Mouse (Mus musculus): ENCODE measurements around the gene Creld2.

DNA sequence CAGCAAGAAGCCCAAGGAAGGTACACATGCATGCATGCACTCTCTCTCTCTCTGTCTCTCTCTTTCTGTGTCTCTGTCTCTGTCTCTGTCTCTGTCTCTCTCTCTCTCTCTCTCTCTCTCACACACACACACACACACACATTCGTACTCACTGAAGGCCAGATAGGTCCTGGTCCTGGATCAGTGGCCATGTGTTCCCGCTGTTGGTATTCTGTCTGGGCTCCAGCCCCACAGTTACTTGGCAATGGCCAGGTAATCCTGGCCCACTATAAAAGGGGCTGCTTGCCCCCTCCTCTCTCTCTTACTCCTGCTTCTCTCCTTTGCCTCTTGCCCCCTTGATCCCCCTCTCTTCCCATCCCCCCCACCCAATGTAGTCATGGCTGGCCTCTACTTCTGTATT, 21.7 kb downstream of the Creld2 start:
- TF ChIP-seq CTCF (IDR thresholded peaks at IDR 0.05; ENCODE audit: insufficient read depth, low read depth, low read length) (no peak), POLR2A (IDR thresholded peaks at IDR 0.05; ENCODE audit: insufficient read depth, low read depth, low read length) (no peak)

Measured in olfactory bulb, adult 2 months (tissue).